In genomic region chr14:108913714-108914263, GRCm38 (mm10) we compare ENCODE assay signal across 8 mouse cellular contexts. TPM values are rescaled to one million over a fixed set of nuclear protein-coding genes. Genes with fewer than 3 reads are reported as not detected.
A peak's percentile ranks its signal among the peaks of the same experiment; 100 is the strongest.
DNase-seq lines count a peak whose midpoint lies in the region; ATAC-seq and TF ChIP-seq lines count a peak whose summit lies in the region.

Slitrk1 (minus strand) TSS chr14:108914158.

- H3K36me3 ChIP-seq in forebrain, embryonic 15.5 days: no peaks in the 10 kb centered on the region
- H3K36me3 ChIP-seq in intestine, embryonic 14.5 days (ENCODE audit: control insufficient read depth, insufficient read depth, low read length): no peaks in the 10 kb centered on the region
- H3K36me3 ChIP-seq in midbrain, embryonic 15.5 days (replicated peaks): no peaks in the 10 kb centered on the region

- H3K9ac ChIP-seq in forebrain, embryonic 15.5 days (replicated peaks): peak within 1 kb of the TSS; percentile 82
- no peak within 1 kb of the TSS for H3K9ac ChIP-seq in intestine, embryonic 14.5 days (ENCODE audit: low read length)
- peak within 1 kb of the TSS; percentile 90 for H3K9ac ChIP-seq in midbrain, embryonic 15.5 days

- no peaks in the 10 kb centered on the region for H3K4me1 ChIP-seq in cerebellum, adult 2 months (ENCODE audit: control insufficient read depth, insufficient read depth, low read length)
- peaks cover 31% of the 10 kb centered on the region for H3K4me1 ChIP-seq in forebrain, embryonic 15.5 days
- peaks cover 6% of the 10 kb centered on the region; the same call in 1 of the 2 replicates for H3K4me1 ChIP-seq in intestine, embryonic 14.5 days (replicated peaks; ENCODE audit: control insufficient read depth, insufficient read depth, low read length)
- H3K4me1 ChIP-seq in midbrain, embryonic 15.5 days: peaks cover 20% of the 10 kb centered on the region

- DNase-seq in ZHBTc4 (ENCODE audit: low read depth, low spot score): peak; percentile 58
- DNase-seq in cerebellum, adult 2 months: peak; percentile 81 to 88
- DNase-seq in intestine, embryonic 14.5 days (ENCODE audit: low spot score): peak; percentile 89
- peak; percentile 48 to 64 for DNase-seq in left cerebral cortex, adult 9 months (ENCODE audit: low spot score in 2 of 2)
- peak; percentile 96 for DNase-seq in telencephalon, adult 2 months (ENCODE audit: low read depth, low spot score)
- DNase-seq in urinary bladder, postnatal 25 days (ENCODE audit: low spot score): no peak

- no peaks in the 10 kb centered on the region for H3K27me3 ChIP-seq in cerebellum, adult 2 months (ENCODE audit: control insufficient read depth, insufficient read depth, low read length)
- H3K27me3 ChIP-seq in forebrain, embryonic 15.5 days: no peaks in the 10 kb centered on the region
- H3K27me3 ChIP-seq in intestine, embryonic 14.5 days (replicated peaks; ENCODE audit: control insufficient read depth, insufficient read depth, low read length): peaks cover 39% of the 10 kb centered on the region
- no peaks in the 10 kb centered on the region for H3K27me3 ChIP-seq in midbrain, embryonic 15.5 days (replicated peaks)

- WGBS in cerebellum, adult 2 months: under 1% methylated on average over 25 of the region's 25 CpGs
- WGBS in forebrain, embryonic 15.5 days: under 1% methylated on average over 25 of the region's 25 CpGs
- 1% methylated on average over 24 of the region's 25 CpGs for WGBS in intestine, embryonic 14.5 days
- under 1% methylated on average over 25 of the region's 25 CpGs for WGBS in midbrain, embryonic 15.5 days

- H3K4me2 ChIP-seq in forebrain, embryonic 15.5 days (replicated peaks): peak within 1 kb of the TSS; percentile 85
- H3K4me2 ChIP-seq in intestine, embryonic 14.5 days (ENCODE audit: low read length): peak within 1 kb of the TSS; percentile 52
- H3K4me2 ChIP-seq in midbrain, embryonic 15.5 days: peak within 1 kb of the TSS; percentile 78

- peak; percentile 40; the same call in 1 of the 2 replicates for TF ChIP-seq POLR2A in cerebellum, adult 2 months (IDR thresholded peaks at IDR 0.05; ENCODE audit: borderline replicate concordance, insufficient read depth, low read length)

- H3K4me3 ChIP-seq in cerebellum, adult 2 months (replicated peaks; ENCODE audit: insufficient read depth, low read depth, low read length): peak within 1 kb of the TSS; percentile 70
- H3K4me3 ChIP-seq in forebrain, embryonic 15.5 days: peak within 1 kb of the TSS; percentile 72
- peak within 1 kb of the TSS; percentile 37 for H3K4me3 ChIP-seq in intestine, embryonic 14.5 days (ENCODE audit: low read depth, low read length)
- peak within 1 kb of the TSS; percentile 74 for H3K4me3 ChIP-seq in midbrain, embryonic 15.5 days

- H3K27ac ChIP-seq in cerebellum, adult 2 months (ENCODE audit: insufficient read depth, low read length): peak within 1 kb of the TSS; percentile 69
- H3K27ac ChIP-seq in forebrain, embryonic 15.5 days (replicated peaks): peak within 1 kb of the TSS; percentile 91
- no peak within 1 kb of the TSS for H3K27ac ChIP-seq in intestine, embryonic 14.5 days (ENCODE audit: low read depth)
- H3K27ac ChIP-seq in midbrain, embryonic 15.5 days: peak within 1 kb of the TSS; percentile 96

- 0 out of 2 replicates have a peak, but pooled peaks have one; percentile 12 for TF ChIP-seq CTCF in cerebellum, adult 2 months (IDR thresholded peaks at IDR 0.05; ENCODE audit: borderline replicate concordance, insufficient read depth, low read depth, low read length)

- peak; percentile 89 for ATAC-seq in forebrain, embryonic 15.5 days (replicated peaks)
- ATAC-seq in intestine, embryonic 14.5 days (replicated peaks; ENCODE audit: low FRiP score, low TSS enrichment, low read depth): 0 out of 2 replicates have a peak, but pooled peaks have one; percentile 47
- peak; percentile 86 for ATAC-seq in midbrain, embryonic 15.5 days (replicated peaks)

- no peaks in the 10 kb centered on the region; the same call in 1 of the 2 replicates for H3K9me3 ChIP-seq in forebrain, embryonic 15.5 days
- no peaks in the 10 kb centered on the region for H3K9me3 ChIP-seq in intestine, embryonic 14.5 days (ENCODE audit: control insufficient read depth, low read length)
- H3K9me3 ChIP-seq in midbrain, embryonic 15.5 days: no peaks in the 10 kb centered on the region

RNA-seq across cellular contexts. Expression of gene Slitrk1, which starts in this region (rescaled TPM):
- 34.6 and 36.7 TPM in 2 replicates for polyA plus RNA-seq in cerebellum, adult 2 months (2012; rRNA removed)
- polyA plus RNA-seq in forebrain, embryonic 15.5 days (2015; fragmentation: Nextera tagmentation; extraction: Ambion mirVana): 19.4 and 22.7 TPM in 2 replicates
- 1.3 and 1.4 TPM in 2 replicates for polyA plus RNA-seq in intestine, embryonic 14.5 days (2014; fragmentation: Nextera tagmentation; extraction: Ambion mirVana)
- polyA plus RNA-seq in midbrain, embryonic 15.5 days (2015; fragmentation: Nextera tagmentation; extraction: Ambion mirVana): 26.8 and 31.0 TPM in 2 replicates
